Mouse (Mus musculus): ENCODE data around the gene Ccr5. TPM values are rescaled to one million over a fixed set of nuclear protein-coding genes. Genes with fewer than 3 reads are reported as not detected.

Gene Ccr5
- total and polyA plus RNA-seq, 3 experiments, result 0.86 to 2.1 (median 1.2) TPM

GRCm38 (mm10) chr9:124107232-124107631 lies 14.1 kb upstream of the Ccr5 start (continued):
- no peak for TF ChIP-seq SIN3A (IDR thresholded peaks at IDR 0.05; ENCODE audit: low read length)
- no peak; the same call in 1 of the 2 replicates for TF ChIP-seq JUN (IDR thresholded peaks at IDR 0.05; ENCODE audit: insufficient read depth, low read depth, low read length)
- TF ChIP-seq NRF1 (IDR thresholded peaks at IDR 0.05; ENCODE audit: low read depth, low read length), result no peak
- no peak for TF ChIP-seq CHD1 (IDR thresholded peaks at IDR 0.05; ENCODE audit: low read depth, low read length)
- no peak for TF ChIP-seq ZKSCAN1 (IDR thresholded peaks at IDR 0.05; ENCODE audit: borderline replicate concordance, low read depth, low read length)
- no peak for TF ChIP-seq ZMIZ1 (IDR thresholded peaks at IDR 0.05; ENCODE audit: low read depth, low read length)
- peak; percentile 85 for TF ChIP-seq IRF4 (IDR thresholded peaks at IDR 0.05; ENCODE audit: low read depth, low read length)
- 0 out of 2 replicates have a peak, but pooled peaks have one; percentile 12 for TF ChIP-seq JUND (conservative IDR thresholded peaks at IDR 0.05; ENCODE audit: low read depth, low read length)
- TF ChIP-seq MEF2A (IDR thresholded peaks at IDR 0.05; ENCODE audit: borderline replicate concordance, low read depth, low read length), result 0 out of 2 replicates have a peak, but pooled peaks have one; percentile 44

- dilution Hi-C loops (cut with MboI; ENCODE audit: extremely low pct_ligation_motif_present, extremely low pct_unique_long_range_greater_than_20kb, low sequenced_read_pairs), result no loop called here
Observed at GRCm38 (mm10) chr9:124108356-124109127, 12.8 kb upstream of the Ccr5 start.

GRCm38 (mm10) chr9:124111997-124112396 lies 9.3 kb upstream of the Ccr5 start:
- Histone ChIP-seq H3K9me3 (replicated peaks; ENCODE audit: low read length) (no peaks in the 10 kb centered on the region), H3K36me3 (replicated peaks in 1 of 2; ENCODE audit: control insufficient read depth in 1 of 2, insufficient read depth in 1 of 2, low read length in 1 of 2) (no peaks in the 10 kb centered on the region), H3K27ac (ENCODE audit: insufficient read depth, low read depth) (no peak overlapping the region), H3K9ac (ENCODE audit: insufficient read depth, low read depth) (no peak overlapping the region), H3K79me2 (replicated peaks; ENCODE audit: control insufficient read depth, extremely low read depth, insufficient read depth, poor library complexity, severe bottlenecking) (no peaks in the 10 kb centered on the region), H3K4me2 (ENCODE audit: insufficient read depth, low read depth, poor library complexity, severe bottlenecking) (no peak overlapping the region), H3K4me1 (ENCODE audit: control insufficient read depth in 1 of 2, insufficient read depth in 2 of 2) (peaks cover 11 to 17% of the 10 kb centered on the region in 2 experiments; a peak in 3 of 4 replicates), H3K27me3 (replicated peaks) (no peaks in the 10 kb centered on the region), H3K4me3 (replicated peaks in 1 of 3; ENCODE audit: low read depth in 2 of 3, low read length in 2 of 3, poor library complexity in 1 of 3) (no peak overlapping the region)
- in situ Hi-C loops (cut with MboI; ENCODE audit: low pct_ligation_motif_present, low pct_unique_long_range_greater_than_20kb, low sequenced_read_pairs) (no loop called here), dilution Hi-C loops (cut with MboI; ENCODE audit: extremely low pct_ligation_motif_present, extremely low pct_unique_long_range_greater_than_20kb, low sequenced_read_pairs) (no loop called here)
- no peak for TF ChIP-seq RCOR1 (conservative IDR thresholded peaks at IDR 0.05; ENCODE audit: low read depth, low read length)
- TF ChIP-seq MAZ (IDR thresholded peaks at IDR 0.05; ENCODE audit: low read depth, low read length), result no peak
- TF ChIP-seq JUN (IDR thresholded peaks at IDR 0.05; ENCODE audit: insufficient read depth, low read depth, low read length), result no peak
- no peak for TF ChIP-seq SIN3A (IDR thresholded peaks at IDR 0.05; ENCODE audit: low read length)
- no peak for TF ChIP-seq IRF4 (IDR thresholded peaks at IDR 0.05; ENCODE audit: low read depth, low read length)
- TF ChIP-seq ZNF384 (IDR thresholded peaks at IDR 0.05; ENCODE audit: low read depth, low read length), result no peak
- TF ChIP-seq GABPA (IDR thresholded peaks at IDR 0.05; ENCODE audit: insufficient replicate concordance, low read depth, low read length), result no peak
- no peak for TF ChIP-seq USF2 (conservative IDR thresholded peaks at IDR 0.05; ENCODE audit: low read depth, low read length)
- DNase-seq (ENCODE audit: extremely low read depth), result no peak

More at GRCm38 (mm10) chr9:124108356-124109127, 12.8 kb upstream of the Ccr5 start:
- Histone ChIP-seq H3K79me2 (replicated peaks; ENCODE audit: control insufficient read depth, extremely low read depth, insufficient read depth, poor library complexity, severe bottlenecking) (no peaks in the 10 kb centered on the region), H3K27ac (ENCODE audit: insufficient read depth, low read depth) (no peak overlapping the region), H3K27me3 (replicated peaks) (no peaks in the 10 kb centered on the region), H3K4me2 (ENCODE audit: insufficient read depth, low read depth, poor library complexity, severe bottlenecking) (no peak overlapping the region), H3K9me3 (replicated peaks; ENCODE audit: low read length) (no peaks in the 10 kb centered on the region), H3K4me1 (ENCODE audit: control insufficient read depth in 1 of 2, insufficient read depth in 2 of 2) (peaks cover 11 to 19% of the 10 kb centered on the region in 2 experiments; a peak in 3 of 4 replicates), H3K9ac (ENCODE audit: insufficient read depth, low read depth) (no peak overlapping the region), H3K36me3 (replicated peaks in 1 of 2; ENCODE audit: control insufficient read depth in 1 of 2, insufficient read depth in 1 of 2, low read length in 1 of 2) (no peaks in the 10 kb centered on the region), H3K4me3 (replicated peaks in 1 of 3; ENCODE audit: low read depth in 2 of 3, low read length in 2 of 3, poor library complexity in 1 of 3) (no peak overlapping the region)
- TF ChIP-seq MXI1 (IDR thresholded peaks at IDR 0.05; ENCODE audit: low read depth, low read length) (no peak), EP300 (IDR thresholded peaks at IDR 0.05; ENCODE audit: low read length) (0 out of 2 replicates have a peak, but pooled peaks have one; percentile 5)
- in situ Hi-C loops (cut with MboI; ENCODE audit: low pct_ligation_motif_present, low pct_unique_long_range_greater_than_20kb, low sequenced_read_pairs), result no loop called here
- DNase-seq (ENCODE audit: extremely low read depth), result no peak
